Mouse (Mus musculus) left cerebral cortex, adult 9 months (tissue): Measurements from ENCODE around the gene Tex45.

Experiments
- DNase-seq, 2 experiments: peaks; one replicate each; pipeline ENCODE4 v3.0.0; 2022; ENCODE audit warnings: low spot score in 2 of 2

The Tex45 gene

GRCm38 (mm10) chr8:3485192-3485591, 14.5 kb downstream of the Tex45 start:
- DNase-seq: no peak

GRCm38 (mm10) chr8:3492901-3493844, 22.5 kb downstream of the Tex45 start, which contains the start of gene Zfp358:
Gene Zfp358, plus strand, starts transcription at chr8:3493138.
- peak in 1 of 2 experiments; percentile 53 for DNase-seq

GRCm38 (mm10) chr8:3493845-3494208, 23.2 kb downstream of the Tex45 start:
- DNase-seq: no peak

GRCm38 (mm10) chr8:3495578-3496427, 25.1 kb downstream of the Tex45 start:
- DNase-seq: no peak

GRCm38 (mm10) chr8:3496428-3496748, 25.7 kb downstream of the Tex45 start:
- DNase-seq: no peak

GRCm38 (mm10) chr8:3498583-3498982, 27.9 kb downstream of the Tex45 start:
- DNase-seq: no peak

GRCm38 (mm10) chr8:3499751-3500150, 29.1 kb downstream of the Tex45 start:
- no peak for DNase-seq

GRCm38 (mm10) chr8:3500235-3501090, 29.8 kb downstream of the Tex45 start, which contains the start of gene Mcoln1:
Gene Mcoln1, plus strand, starts transcription at chr8:3500457.
- DNase-seq: peak; percentile 94 to 98

- DNase-seq: no peak
These were observed 31.6 kb downstream of the Tex45 start for GRCm38 (mm10) chr8:3502217-3502616.

GRCm38 (mm10) chr8:3507979-3508754, 37.5 kb downstream of the Tex45 start:
- no peak for DNase-seq

GRCm38 (mm10) chr8:3514681-3515247, 44.1 kb downstream of the Tex45 start:
- DNase-seq: no peak

- DNase-seq: peak; percentile 73 to 91
These were observed 44.6 kb downstream of the Tex45 start, which contains the start of gene Pnpla6 for GRCm38 (mm10) chr8:3515260-3515671. Gene Pnpla6, plus strand, starts transcription at chr8:3515384.

GRCm38 (mm10) chr8:3515771-3516417, 45.2 kb downstream of the Tex45 start:
- peak in 1 of 2 experiments; percentile 73 for DNase-seq

GRCm38 (mm10) chr8:3516450-3517116, 45.9 kb downstream of the Tex45 start:
- peak; percentile 91 to 96 for DNase-seq

- no peak for DNase-seq
These were observed 46.4 kb downstream of the Tex45 start for GRCm38 (mm10) chr8:3517117-3517495.

- no peak for DNase-seq
These were observed 51.5 kb downstream of the Tex45 start for GRCm38 (mm10) chr8:3522007-3522697.

GRCm38 (mm10) chr8:3530816-3531215, 60.2 kb downstream of the Tex45 start:
- no peak for DNase-seq

GRCm38 (mm10) chr8:3531936-3532335, 61.3 kb downstream of the Tex45 start:
- DNase-seq: no peak
